Mouse (Mus musculus) E14TG2a.4 (cell line): Measurements from ENCODE around the gene Serac1.

Experiments
- CTCF ChIP-seq: conservative IDR thresholded peaks from 2 replicates; pipeline ENCODE4 v1.5.1; 2014; ENCODE audit warnings: low read length
- NANOG ChIP-seq: IDR thresholded peaks from 2 replicates; pipeline ENCODE4 v1.6.1; 2014; ENCODE audit warnings: borderline replicate concordance, low read length, mixed read lengths
- POU5F1 ChIP-seq: IDR thresholded peaks from 2 replicates; pipeline ENCODE4 v1.6.1; 2014; ENCODE audit warnings: low read length, borderline replicate concordance

- no peak for TF ChIP-seq CTCF
- TF ChIP-seq NANOG, result no peak
- TF ChIP-seq POU5F1, result no peak
Measured at GRCm38 (mm10) chr17:6018348-6018747, 61.2 kb downstream of the Serac1 start.
